Mouse (Mus musculus) CH12.LX (cell line): Measurements from ENCODE around the gene Ints7.

ENCODE experiments used
- CHD1 ChIP-seq: IDR thresholded peaks from 2 replicates; pipeline ENCODE4 v1.6.1; 2012; ENCODE audit warnings: low read depth, low read length, improper control_type of control experiment, inconsistent platforms
- CTCF ChIP-seq, 2 experiments: IDR thresholded peaks in 1 of 2; conservative IDR thresholded peaks in 1 of 2; 2 replicates each; pipeline ENCODE4 v1.5.1; 2011 to 2012; ENCODE audit warnings: low read depth in 2 of 2, low read length in 2 of 2, improper control_type of control experiment in 1 of 2, inconsistent platforms in 1 of 2, mild to moderate bottlenecking in 1 of 2, moderate library complexity in 1 of 2
- EP300 ChIP-seq: IDR thresholded peaks from 2 replicates; pipeline ENCODE4 v1.6.1; 2011; ENCODE audit warnings: low read length, improper control_type of control experiment
- ETS1 ChIP-seq: conservative IDR thresholded peaks from 2 replicates; pipeline ENCODE4 v1.6.1; 2012; ENCODE audit warnings: low read depth, mild to moderate bottlenecking, inconsistent platforms, low read length, improper control_type of control experiment, moderate library complexity
- JUND ChIP-seq: conservative IDR thresholded peaks from 2 replicates; pipeline ENCODE4 v1.6.1; 2011; ENCODE audit warnings: low read depth, low read length, improper control_type of control experiment
- MAFK ChIP-seq: IDR thresholded peaks from 2 replicates; pipeline ENCODE4 v1.6.1; 2011; ENCODE audit warnings: low read length, improper control_type of control experiment; ENCODE audit not compliant: insufficient replicate concordance
- MEF2A ChIP-seq: IDR thresholded peaks from 2 replicates; pipeline ENCODE4 v1.6.1; 2014; ENCODE audit warnings: low read depth, mild to moderate bottlenecking, inconsistent platforms, low read length, improper control_type of control experiment, borderline replicate concordance
- POLR2A ChIP-seq: IDR thresholded peaks from 2 replicates; pipeline ENCODE4 v1.6.1; 2011; ENCODE audit warnings: low read depth, mild to moderate bottlenecking, improper control_type of control experiment, low read length
- SMC3 ChIP-seq: IDR thresholded peaks from 2 replicates; pipeline ENCODE4 v1.6.1; 2011; ENCODE audit warnings: low read depth, low read length, improper control_type of control experiment
- USF1 ChIP-seq: IDR thresholded peaks from 2 replicates; pipeline ENCODE4 v1.6.1; 2014; ENCODE audit warnings: low read depth, mild to moderate bottlenecking, inconsistent platforms, low read length, improper control_type of control experiment

DNA sequence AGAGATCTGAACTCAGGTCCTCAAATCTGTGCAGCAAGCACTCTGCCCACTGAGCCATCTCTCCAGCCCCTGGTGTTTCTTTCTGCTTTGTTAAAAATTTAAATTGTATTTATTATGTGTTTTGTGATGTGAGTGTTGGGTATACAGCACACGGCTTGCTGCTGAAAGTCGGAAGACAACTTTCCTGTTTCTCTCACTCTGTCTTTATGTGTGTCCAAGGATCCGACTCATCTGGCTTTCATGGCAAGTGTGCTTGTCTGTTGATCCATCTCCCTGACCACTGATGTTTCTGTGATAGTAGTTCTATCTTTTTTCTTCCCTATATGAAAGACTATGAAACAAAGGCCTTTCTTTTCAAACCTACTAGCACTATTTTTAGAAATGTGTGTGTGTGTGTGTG, 65.4 kb downstream of the Ints7 start:
- no peak for TF ChIP-seq SMC3
- TF ChIP-seq EP300: no peak
- TF ChIP-seq MAFK: no peak
- no peak for TF ChIP-seq MEF2A
- TF ChIP-seq POLR2A: no peak
- TF ChIP-seq CHD1: no peak
- no peak for TF ChIP-seq JUND
- no peak for TF ChIP-seq USF1
- TF ChIP-seq CTCF (conservative IDR thresholded peaks at IDR 0.05 in 1 of 2, IDR thresholded peaks at IDR 0.05 in 1 of 2; ENCODE audit: low read depth in 2 of 2, low read length in 2 of 2): no peak
- no peak for TF ChIP-seq ETS1
